Mouse (Mus musculus): ENCODE measurements around the gene Pbx4.

DNA sequence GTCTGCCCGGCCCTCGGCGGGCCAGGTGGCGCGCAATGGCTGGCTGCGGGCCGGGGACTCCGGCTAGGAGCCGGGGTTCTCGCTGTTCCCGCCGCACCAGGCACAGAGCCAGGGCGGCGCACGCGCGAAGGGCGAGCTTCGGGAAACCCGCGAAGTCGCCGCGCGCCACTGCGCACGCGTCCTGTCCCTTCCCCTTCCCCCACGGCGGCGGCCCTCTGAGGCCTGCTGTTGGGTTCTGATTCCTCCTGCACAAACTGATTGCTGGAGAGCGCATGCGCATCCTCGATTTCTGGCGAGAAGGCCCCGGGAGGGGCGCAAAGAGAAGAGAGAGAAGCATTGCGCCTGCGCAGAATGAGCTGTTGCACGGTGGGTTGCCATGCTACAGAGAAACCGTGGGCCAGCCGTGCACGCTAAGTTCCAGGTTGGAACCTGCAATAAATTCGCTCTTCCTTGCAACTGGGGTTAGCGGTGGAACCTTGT, 70.8 kb downstream of the Pbx4 start:
- TF ChIP-seq ZNF384 (IDR thresholded peaks at IDR 0.05; ENCODE audit: low read depth, low read length) (no peak), ELF1 (IDR thresholded peaks at IDR 0.05; ENCODE audit: low read depth, low read length) (peak; percentile 59), MXI1 (IDR thresholded peaks at IDR 0.05; ENCODE audit: low read depth, low read length) (peak; percentile 78), CTCF (conservative IDR thresholded peaks at IDR 0.05 in 1 of 2, IDR thresholded peaks at IDR 0.05 in 1 of 2; ENCODE audit: low read depth in 2 of 2, low read length in 2 of 2) (no peak), USF1 (IDR thresholded peaks at IDR 0.05; ENCODE audit: low read depth, low read length) (no peak), E2F4 (IDR thresholded peaks at IDR 0.05; ENCODE audit: insufficient replicate concordance, low read depth, low read length) (peak; percentile 62; the same call in 1 of the 2 replicates), MAFK (IDR thresholded peaks at IDR 0.05; ENCODE audit: insufficient replicate concordance, low read length) (no peak), ZMIZ1 (IDR thresholded peaks at IDR 0.05; ENCODE audit: low read depth, low read length) (no peak; the same call in 1 of the 2 replicates), ZC3H11A (IDR thresholded peaks at IDR 0.05; ENCODE audit: low read depth, low read length) (no peak), MAZ (IDR thresholded peaks at IDR 0.05; ENCODE audit: low read depth, low read length) (peak; percentile 75; the same call in 1 of the 2 replicates), EP300 (IDR thresholded peaks at IDR 0.05; ENCODE audit: low read length) (no peak), POLR2A (IDR thresholded peaks at IDR 0.05; ENCODE audit: low read depth, low read length) (peak; percentile 68), CHD1 (IDR thresholded peaks at IDR 0.05; ENCODE audit: low read depth, low read length) (no peak), HCFC1 (IDR thresholded peaks at IDR 0.05; ENCODE audit: low read depth, low read length) (peak; percentile 71)

Measured in CH12.LX (cell line).